Mouse (Mus musculus): ENCODE data around the gene Adcy3.

The Adcy3 gene

DNA sequence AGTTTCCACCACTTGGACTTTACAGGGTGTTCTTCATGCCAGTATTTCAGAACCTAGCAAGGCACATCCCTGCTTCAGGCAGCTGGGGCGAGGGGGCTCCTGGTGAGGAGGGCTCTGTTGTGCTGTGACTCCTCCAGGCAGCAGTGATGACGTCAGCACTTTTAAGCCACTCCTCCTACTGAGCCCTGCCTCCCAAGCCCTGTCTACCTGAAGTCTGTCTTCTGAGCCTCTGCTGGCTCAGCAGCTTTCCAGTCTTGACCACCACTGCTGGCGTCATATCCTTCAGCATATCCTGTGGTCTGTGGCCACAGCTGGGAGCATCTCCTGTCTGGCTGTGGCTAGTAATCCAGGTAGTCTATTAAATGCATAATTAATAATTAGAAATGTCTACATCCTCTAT is 47.6 kb downstream of the Adcy3 start:
- no peak for DNase-seq (ENCODE audit: low spot score in 2 of 2)

DNA sequence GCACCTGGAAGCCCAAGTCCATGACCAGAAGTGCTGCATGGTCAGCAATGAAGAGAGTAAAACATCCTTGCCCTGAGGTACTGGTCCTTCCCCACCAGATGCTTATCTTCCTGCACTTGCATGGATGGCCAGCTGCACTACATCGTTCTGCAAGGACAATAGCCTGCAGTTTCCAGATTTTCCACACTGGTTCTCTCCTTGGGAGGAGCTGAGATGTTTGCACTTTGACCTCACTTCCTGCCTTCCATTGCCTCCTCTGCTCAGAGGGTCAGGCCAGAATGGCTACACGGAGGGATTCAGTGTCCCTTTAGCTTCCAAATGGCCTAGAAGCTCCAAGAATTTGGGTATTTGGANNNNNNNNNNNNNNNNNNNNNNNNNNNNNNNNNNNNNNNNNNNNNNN is 51.7 kb downstream of the Adcy3 start:
- DNase-seq (ENCODE audit: low spot score in 2 of 2): no peak

DNA sequence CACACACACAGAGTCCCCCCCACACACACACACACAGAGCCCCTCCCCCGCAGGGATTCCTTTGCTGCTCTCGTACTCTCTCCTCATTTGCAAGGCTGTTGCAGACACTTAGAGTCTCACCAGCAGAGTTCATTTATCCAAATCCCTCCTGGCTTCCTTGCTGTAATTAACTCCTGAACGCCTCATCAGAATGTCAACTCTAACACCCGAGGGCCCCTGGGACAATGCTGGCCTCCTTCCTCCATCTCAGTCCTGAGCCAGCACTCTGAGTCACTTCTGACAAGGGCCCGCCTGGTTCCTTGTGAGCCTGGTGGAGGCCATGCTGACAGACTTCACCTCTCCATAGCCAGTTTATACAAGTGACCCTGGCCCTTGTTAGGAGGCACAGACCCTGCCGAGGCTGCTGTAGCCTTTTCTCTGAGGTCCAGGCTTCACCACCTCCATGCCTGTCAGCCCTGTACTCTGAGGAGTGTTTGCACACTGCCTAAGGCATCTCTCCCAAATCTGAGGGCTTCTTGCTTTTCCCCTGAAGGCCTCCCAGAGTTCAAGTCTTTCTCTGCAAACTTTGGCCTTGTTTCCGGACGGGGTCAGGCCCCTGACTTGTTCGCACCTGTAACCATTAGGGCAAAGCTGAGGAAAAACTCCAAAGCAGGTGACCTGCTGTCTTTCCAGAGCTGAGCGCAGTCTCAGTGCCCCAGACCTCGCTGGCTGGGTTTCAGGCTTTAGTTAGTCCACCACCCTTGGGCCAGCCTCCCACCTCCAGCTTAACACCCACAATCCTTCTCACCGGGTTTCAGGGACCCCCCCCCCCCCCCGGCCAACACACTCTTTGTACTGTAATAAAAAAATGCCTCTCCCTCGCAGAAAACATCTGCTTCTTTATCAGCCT is 55.5 kb downstream of the Adcy3 start:
- no peak for DNase-seq (ENCODE audit: low spot score in 2 of 2)

DNA sequence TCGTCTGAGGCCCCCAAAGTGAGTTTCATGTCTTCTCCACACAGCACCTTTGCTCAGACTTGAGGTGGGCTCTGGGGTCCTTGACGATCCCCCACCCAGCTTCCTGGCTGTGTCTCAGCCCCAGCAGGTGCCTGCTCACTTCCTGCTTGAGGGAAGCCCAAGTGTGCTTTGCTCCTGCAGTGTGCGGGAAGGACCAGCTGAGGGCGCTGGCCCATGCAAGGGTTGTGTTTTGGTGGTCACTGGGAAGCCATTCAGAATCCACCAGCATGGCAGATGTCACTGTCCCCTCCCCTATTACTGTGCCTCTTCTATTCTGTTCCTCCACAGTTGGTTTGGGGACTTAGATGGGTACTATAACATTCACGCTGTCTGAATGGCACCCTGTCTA is 56.2 kb downstream of the Adcy3 start:
- DNase-seq (ENCODE audit: low spot score in 2 of 2): no peak

DNA sequence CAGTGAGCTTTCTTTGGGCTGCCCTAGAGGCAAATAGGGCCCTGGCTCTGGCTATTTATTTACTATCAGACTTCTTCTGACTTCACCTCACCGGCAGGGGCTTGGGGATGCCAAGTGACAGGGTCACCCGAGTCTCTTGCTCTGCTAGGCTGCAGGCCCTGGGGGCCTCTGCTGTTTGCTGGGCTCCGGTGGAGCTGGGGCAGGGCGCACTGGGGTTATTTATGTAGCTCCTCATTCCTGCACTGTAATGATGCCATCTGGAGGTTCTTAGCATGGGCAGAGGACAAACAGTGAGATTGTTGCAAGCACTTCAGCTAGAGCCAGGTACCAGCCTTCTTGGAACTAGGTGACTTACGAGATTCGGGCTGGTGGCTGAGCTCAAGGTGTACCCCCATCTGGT is 59.6 kb downstream of the Adcy3 start:
- no peak for DNase-seq (ENCODE audit: low spot score in 2 of 2)

DNA sequence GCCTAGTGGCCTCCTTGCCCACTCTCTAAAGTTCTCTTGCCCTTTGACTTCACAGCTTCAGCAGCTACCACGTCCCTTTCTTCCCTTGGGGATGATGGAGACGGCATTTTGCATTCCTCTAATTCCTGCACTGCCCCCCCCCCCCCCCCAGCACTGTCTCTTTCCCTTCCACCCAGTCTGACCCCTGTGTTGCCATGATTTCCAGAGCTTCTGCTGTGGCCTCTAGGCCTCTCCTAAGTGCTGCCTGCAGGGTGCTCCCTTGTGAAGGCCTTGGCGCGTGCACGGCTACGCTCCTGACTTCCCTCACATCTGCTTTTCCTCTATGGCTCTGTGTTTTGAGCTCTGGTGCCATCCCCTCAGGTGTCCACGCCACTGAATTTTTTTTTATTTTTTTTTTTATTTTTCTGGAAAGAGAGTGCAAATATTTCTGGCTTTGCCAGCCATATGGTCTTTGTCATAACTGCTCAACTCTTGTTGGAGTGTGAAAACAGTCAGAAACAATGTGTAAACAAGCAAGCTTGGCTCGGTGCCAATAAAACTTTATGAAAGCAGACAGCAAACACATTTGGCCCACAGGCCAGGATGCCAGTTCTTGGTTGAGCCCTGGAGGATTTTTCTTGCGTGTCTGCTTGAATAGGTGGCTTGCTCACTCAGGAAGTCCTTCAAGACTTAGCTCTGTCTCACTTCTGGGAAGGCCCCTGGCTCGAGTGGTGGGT is 60.3 kb downstream of the Adcy3 start:
- DNase-seq (ENCODE audit: low spot score in 2 of 2): no peak

DNA sequence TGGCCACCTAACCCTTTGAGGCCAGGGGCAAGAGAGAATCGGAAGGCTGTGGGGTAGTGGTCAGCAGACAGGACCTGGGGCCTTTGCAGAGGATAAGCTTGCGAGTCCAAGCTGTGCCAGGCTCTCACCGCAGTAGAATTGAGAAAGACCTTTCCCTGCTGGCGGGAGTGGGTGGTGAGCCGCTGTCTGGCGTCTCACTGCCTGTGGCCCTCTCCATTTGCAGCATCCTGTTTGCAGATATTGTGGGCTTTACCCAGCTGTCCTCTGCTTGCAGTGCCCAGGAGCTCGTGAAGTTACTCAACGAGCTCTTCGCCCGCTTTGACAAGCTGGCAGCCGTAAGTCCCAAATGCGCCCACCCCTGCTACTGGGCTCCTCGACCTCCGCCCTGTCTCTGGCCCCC is 61.7 kb downstream of the Adcy3 start:
- DNase-seq (ENCODE audit: low spot score in 2 of 2): no peak

DNA sequence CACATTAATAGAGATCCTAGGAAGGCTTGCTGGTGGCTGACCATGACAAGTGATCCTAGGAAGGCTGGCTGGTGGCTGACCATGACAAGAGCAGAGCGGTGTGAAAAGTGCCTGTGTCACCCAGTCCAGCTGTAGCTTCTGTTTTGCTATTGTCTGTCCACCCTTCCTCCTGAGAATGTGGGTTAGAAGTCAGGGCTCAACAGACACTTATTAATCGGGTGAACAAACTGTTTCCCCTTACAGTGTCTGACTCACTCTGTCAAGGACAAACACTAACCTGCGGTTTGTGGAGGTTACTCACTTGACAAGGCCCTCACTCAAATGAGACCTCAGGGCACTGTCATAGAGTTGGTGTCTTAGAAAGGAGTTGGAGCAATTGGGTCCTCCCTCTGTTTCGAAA is 65.8 kb downstream of the Adcy3 start:
- DNase-seq (ENCODE audit: low spot score in 2 of 2): peak in 1 of 2 experiments; percentile 9

DNA sequence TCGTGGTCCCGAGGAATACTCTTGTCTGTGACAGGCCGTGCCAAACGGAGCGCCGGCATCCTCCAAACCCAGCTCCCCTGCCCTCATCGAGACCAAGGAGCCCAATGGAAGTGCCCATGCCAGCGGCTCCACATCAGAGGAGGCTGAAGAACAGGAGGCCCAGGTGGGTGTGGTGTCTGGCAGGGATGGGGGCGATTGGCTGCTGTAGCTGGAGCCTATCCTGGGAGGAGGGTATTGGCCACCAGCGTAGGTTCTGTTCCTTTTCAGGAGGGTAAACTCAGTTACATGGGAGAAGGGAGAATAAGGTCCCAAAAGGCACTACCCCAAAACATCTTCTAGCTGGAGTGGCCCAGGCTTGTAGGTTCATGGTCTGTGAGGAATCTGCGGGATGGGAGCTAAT is 66.4 kb downstream of the Adcy3 start:
- DNase-seq (ENCODE audit: low spot score in 2 of 2): peak in 1 of 2 experiments; percentile 18

DNA sequence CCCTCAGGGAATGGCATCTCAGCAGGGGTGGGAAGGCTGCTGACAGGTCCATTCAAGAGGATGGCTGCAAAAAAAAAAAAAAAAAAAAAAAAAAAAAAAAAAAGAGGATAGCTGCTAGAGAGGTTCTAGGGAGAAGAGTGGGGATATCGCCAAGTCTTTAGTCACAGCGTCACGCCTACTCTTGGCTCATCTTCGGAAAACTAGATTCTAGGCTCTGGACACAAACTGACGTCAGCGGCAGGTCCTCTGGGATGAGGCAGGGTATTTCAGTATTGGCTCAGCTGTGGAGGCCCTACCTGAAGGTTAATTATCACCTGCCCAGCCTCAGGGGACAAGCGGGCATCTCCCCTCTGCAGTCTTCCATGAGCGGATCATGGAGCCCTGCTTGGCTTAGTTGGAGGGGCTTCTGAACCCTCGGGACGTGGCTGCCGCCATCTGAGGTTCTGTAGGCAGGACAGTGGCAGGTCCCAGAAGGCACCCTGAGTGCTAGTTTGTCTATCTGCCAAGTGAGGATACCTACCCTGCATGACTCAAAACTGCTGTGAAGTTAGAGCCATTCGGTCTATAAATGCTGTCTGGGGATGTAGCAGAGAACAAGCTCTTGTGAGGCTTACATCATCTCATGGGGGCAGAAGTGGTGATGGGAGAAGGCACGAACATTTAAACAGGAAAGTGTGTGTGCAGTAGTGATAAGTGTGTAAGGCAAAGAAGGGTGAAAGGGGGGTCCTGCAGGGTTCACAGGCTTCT is 68.7 kb downstream of the Adcy3 start:
- peak; percentile 60 to 73 for DNase-seq (ENCODE audit: low spot score in 2 of 2)

DNA sequence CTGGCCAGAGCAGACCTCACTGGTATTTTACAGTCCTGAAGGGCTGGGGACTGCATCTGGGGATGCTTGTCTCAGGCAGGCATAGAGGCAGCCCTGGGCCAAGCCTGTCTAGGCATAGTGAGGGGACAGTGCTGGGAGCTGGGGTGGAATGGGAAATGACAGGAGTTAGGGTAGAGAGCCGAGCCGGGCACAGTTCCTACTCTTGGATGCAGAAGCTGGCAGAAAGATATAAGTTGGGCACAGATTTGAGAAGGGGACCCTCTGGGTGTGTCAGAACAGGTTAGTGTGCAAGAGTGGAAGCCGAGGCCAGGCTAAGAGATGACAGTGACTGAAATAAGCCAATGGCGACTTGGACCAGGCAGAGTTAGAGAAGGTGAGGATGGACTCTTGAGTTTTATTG is 69.3 kb downstream of the Adcy3 start:
- peak in 1 of 2 experiments; percentile 19 for DNase-seq (ENCODE audit: low spot score in 2 of 2)

DNA sequence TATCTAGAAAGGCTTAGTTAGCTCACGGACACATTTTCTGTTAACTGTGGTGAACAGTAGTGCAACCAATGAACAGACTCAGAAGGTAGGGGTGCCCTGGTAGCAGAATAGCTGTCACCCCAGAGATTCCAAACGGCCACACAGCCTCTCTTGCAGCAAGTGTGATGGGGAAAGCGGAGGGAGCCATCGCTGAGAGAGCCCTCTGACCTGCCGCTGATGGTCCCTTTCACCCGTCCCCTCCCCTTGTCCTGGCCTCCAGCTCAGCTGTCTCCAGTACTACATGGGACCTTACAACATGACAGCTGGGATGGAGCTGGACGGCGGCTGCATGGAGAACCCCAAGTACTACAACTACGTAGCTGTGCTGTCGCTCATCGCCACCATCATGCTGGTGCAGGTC is 73.2 kb downstream of the Adcy3 start:
- DNase-seq (ENCODE audit: low spot score in 2 of 2): no peak

DNA sequence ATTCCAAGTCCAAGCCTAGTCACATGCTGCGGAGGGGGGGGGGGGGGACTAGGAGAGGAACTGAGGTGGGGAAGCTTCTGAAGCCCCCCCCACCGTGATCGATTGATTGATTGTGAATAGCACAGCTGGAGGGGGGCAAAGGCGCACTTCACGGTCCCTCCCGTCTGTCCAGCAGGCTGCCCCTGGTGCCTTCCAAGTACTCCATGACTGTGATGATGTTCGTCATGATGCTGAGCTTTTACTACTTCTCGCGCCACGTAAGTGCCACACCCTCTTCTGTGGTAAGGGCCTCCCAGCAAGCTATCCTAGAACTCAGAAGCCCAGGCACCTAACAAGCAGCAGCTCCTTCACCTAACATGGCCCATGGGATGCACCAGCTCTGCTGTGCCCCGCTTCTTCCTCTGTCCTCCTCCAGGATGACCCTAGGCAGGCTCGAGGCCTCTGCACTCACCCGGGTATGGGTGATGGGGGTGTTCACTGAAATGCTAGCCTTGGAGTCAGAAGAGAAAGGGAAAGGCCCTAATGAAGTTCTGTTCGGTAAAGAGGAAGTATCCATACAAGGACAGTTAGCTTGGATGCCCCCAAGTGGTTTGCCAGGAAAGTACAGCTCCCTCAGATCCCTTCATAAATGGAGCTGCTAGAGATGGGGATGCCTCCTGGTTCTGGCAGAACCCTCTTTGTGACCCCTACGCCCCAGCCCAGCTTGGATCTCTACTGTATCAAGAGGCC is 75.7 kb downstream of the Adcy3 start:
- peak; percentile 75 to 79 for DNase-seq (ENCODE audit: low spot score in 2 of 2)

DNA sequence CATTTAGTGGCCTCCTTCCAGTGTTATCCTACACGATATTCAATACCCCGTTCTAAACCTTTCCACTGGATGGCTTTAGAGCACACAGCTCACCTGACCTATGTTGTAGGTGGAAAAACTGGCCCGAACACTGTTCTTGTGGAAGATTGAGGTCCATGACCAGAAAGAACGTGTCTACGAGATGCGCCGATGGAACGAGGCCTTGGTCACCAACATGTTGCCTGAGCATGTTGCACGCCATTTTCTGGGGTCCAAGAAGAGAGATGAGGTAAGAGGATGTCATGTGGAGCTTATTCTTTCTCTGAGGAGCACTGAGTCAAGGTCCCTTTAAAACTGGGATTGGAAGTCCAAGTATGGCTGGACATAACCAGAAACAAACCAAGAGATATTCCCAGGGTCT is 76.3 kb downstream of the Adcy3 start:
- DNase-seq (ENCODE audit: low spot score in 2 of 2): peak in 1 of 2 experiments; percentile 15

DNA sequence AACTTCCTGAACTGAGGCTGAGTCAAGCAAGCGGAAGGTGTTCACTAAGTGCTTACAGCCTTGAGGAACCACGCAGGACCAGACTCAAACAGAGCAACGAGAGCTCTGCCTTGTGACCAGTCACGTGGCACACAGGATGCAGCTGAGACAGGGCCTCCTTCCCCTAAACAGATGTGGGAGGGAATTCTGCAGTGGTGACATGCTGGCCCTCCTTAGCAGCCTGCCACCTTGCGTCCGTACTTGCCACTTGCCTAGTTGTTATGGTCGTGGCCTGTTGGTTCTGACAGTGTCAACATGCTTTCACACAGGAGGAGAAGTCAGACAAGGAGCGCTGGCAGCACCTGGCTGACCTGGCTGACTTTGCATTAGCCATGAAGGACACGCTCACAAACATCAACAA is 78.3 kb downstream of the Adcy3 start:
- no peak for DNase-seq (ENCODE audit: low spot score in 2 of 2)

DNA sequence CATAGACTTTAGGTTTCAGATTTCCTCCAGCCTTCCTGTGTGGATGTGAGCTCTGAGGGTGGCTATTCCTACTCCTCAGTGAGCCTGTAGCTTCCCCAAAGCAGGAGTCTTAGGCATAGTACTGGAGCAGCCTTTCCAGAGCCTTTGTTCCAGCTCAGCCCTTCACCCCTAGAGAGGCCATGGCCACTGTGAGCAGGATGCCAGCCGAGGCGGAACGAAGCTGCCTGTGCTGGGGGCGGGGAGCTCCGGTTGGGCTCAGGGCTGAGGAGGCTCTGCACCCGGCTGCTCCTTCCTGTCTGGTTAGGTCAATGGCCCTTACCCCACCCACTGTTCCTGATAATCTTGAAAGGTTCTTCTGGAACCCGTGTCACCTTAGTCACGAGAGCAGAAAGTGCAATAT is 80.0 kb downstream of the Adcy3 start:
- peak in 1 of 2 experiments; percentile 39 for DNase-seq (ENCODE audit: low spot score in 2 of 2)

DNA sequence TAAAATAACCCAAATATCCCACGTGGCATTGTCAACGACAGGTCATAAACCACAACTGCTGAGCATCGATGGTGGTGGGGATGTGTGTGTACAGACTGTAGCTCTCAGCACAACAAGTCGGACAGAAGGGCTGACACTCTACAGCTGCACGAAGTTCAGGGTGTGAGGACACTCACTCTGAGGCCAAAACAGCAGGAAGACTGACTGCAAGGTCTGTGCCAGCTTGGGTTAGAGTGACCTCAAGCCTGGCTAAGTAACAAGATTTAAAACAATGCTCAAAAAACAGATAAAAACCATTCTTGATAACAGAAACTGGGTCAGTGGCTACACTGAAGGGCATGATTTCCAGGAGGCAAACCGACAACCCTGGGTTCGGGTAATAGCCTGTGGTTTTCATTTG is 97.3 kb downstream of the Adcy3 start:
- DNase-seq (ENCODE audit: low spot score in 2 of 2): peak in 1 of 2 experiments; percentile 5

DNA sequence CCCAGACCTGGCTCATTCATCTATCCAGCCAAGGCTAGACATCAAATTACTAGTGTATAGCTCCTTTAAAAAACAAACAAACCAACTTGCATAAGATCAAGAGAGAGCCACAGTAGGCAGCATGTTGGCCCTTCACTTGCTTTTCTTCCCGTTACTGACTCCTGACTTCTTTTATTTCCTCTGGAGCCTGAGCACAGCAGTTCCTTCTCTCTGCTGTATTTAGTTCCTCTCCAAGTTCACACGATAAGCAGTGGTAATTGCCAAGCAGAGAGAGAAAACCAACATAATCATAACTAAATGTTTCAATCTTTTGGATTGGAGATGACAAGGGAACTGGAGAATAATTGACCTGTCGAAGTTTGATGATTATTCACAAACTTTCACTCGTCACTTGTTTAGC is 99.9 kb downstream of the Adcy3 start:
- DNase-seq (ENCODE audit: low spot score in 2 of 2): no peak

DNA sequence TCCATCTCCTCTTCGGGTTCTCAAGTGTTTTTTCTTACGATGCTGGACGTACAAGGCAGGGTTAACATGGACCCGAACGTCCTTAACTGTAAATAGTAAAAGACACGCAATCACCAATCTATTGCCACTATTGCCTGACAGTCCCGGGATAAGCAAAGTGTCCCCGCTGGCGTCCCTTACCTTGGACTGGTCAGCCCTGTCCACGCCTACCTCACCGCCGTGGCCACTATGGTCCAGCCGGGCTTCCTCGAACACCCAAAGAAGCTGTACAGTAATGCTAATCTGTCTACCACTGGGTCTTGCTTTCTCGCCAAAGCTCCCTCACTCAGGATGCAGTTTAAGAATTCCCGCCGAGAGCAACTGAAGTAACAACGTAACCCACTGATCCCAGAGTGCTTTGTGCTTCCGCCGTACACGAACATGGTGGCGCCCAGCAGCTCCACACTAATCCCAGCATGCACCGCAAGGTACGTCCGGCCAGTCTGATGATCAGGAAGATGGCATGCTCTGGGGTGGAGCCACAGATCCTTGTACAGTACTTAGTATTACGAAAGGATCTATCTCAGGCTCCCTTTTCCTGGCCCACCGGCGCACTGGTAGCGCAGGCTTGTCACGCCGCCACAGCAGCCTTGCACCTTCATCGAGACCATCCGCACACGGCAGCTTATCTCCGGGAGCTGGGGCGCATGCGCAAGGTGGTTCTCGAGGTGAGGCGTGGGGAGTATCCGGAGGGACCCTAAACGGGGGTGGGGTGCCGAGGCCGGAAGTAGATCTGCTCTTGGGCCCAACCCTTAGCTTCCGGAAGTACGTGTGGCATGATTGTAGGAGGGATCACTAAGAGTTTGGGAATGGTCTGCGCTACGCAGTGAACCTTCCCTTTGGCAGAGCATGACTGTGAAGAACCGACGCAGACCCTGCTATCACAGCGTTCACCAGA is 100.9 kb downstream of the Adcy3 start, which contains the start of the genes Ptrhd1 and Cenpo:
Gene Ptrhd1, plus strand, starts transcription at position 456 of the 937 bp plus-strand sequence.
Gene Cenpo, minus strand, starts transcription at position 723 of the 937 bp plus-strand sequence.
- DNase-seq (ENCODE audit: low spot score in 2 of 2): peak; percentile 96 to 98

DNA sequence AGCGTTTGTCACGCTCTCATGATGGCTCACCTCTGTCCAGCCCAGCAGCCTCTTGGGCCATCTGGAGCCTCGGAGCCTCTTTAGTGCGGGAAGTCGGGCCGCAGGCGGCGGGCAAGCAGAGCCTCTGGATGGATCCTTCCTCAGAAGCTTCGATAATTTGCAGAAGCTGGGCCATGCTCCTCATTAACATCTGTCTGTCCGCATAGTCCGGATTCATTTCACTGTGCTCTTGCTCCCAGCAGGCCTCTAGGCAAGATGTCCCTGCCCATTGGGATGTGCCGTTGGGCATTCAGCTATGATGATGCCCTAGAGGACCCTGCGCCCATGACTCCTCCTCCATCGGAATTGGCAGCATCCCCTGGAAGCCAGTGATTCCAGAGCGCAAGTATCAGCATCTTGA is 104.6 kb downstream of the Adcy3 start:
- DNase-seq (ENCODE audit: low spot score in 2 of 2): no peak

All from right cerebral cortex, postnatal 10 days (tissue).